Mouse (Mus musculus) heart, postnatal 0 days (tissue): ENCODE results near the gene Sgta. TPM values are rescaled to one million over a fixed set of nuclear protein-coding genes. Genes with fewer than 3 reads are reported as not detected.

Experiments
- ATAC-seq: fragments of 200-750 bp; cut with Nextera tagmentation; 2 replicates; pipeline ENCODE4 v1.8.0; 2017; ENCODE audit warnings: low read depth, moderate number of reproducible peaks, moderate library complexity; ENCODE audit not compliant: insufficient read depth
- DNase-seq: peaks from one replicate; pipeline ENCODE4 v3.0.0-alpha.2; 2016; ENCODE audit warnings: low spot score
- H3K27ac ChIP-seq: fragments of 300-500 bp; sonication (generic); 2 replicates; pipeline ENCODE4 v1.5.1; 2014; ENCODE audit warnings: low read depth, mild to moderate bottlenecking
- H3K27me3 ChIP-seq: fragments of 300-500 bp; sonication (generic); 2 replicates; pipeline ENCODE4 v1.6.1; 2014; ENCODE audit warnings: low read length, mixed read lengths; ENCODE audit not compliant: control insufficient read depth, insufficient read depth
- H3K36me3 ChIP-seq: fragments of 300-500 bp; sonication (generic); replicated peaks from 2 replicates; pipeline ENCODE4 v1.6.1; 2014; ENCODE audit warnings: low read length, mixed read lengths; ENCODE audit not compliant: control insufficient read depth, insufficient read depth
- H3K4me1 ChIP-seq: fragments of 300-500 bp; sonication (generic); 2 replicates; pipeline ENCODE4 v1.6.1; 2014; ENCODE audit warnings: antibody characterized with exemption; ENCODE audit not compliant: control insufficient read depth, insufficient read depth
- H3K4me2 ChIP-seq: fragments of 300-500 bp; sonication (generic); 2 replicates; pipeline ENCODE4 v1.6.1; 2014; ENCODE audit warnings: low read depth, mild to moderate bottlenecking, low read length, moderate library complexity
- H3K4me3 ChIP-seq: fragments of 300-500 bp; sonication (generic); 2 replicates; pipeline ENCODE4 v1.5.1; 2014; ENCODE audit warnings: low read depth, low read length
- H3K9ac ChIP-seq: fragments of 300-500 bp; sonication (generic); replicated peaks from 2 replicates; pipeline ENCODE4 v1.6.1; 2014; ENCODE audit warnings: low read depth, low read length, mixed read lengths
- H3K9me3 ChIP-seq: fragments of 300-500 bp; sonication (generic); replicated peaks from 2 replicates; pipeline ENCODE4 v1.6.1; 2016; ENCODE audit warnings: low read length; ENCODE audit not compliant: control insufficient read depth
- CTCF ChIP-seq: IDR thresholded peaks from 2 replicates; pipeline ENCODE4 v1.5.1; 2016; ENCODE audit warnings: antibody characterized with exemption, control low read depth, low read depth
- EP300 ChIP-seq: IDR thresholded peaks from 2 replicates; pipeline ENCODE4 v1.6.1; 2016; ENCODE audit warnings: antibody characterized with exemption, low read depth
- WGBS: fragments of 180-500 bp; shearing (Covaris S2); extraction: QIAGEN DNeasy Blood & Tissue Kit; methylation state at CpG from one replicate; pipeline ENCODE4 v1.1.7; 2014; 5-methylcytosine and 5-hydroxymethylcytosine counted together
- polyA plus RNA-seq: library from polyadenylated mRNA; unstranded; fragments of >200 nt; fragmentation: Nextera tagmentation; extraction: Ambion mirVana; gene quantifications from 2 replicates; pipeline ENCODE4 v1.2.1, GENCODE M21; 2015
- total RNA-seq: library from RNA; depleted of rRNA; stranded (reverse); fragments of >200 nt; gene quantifications from 2 replicates; pipeline ENCODE4 v1.2.3, GENCODE M21; 2014; ENCODE audit warnings: low replicate concordance

Sgta gene
- total and polyA plus RNA-seq, 2 experiments from 2014 or later, result 98.1 to 134 TPM

DNA sequence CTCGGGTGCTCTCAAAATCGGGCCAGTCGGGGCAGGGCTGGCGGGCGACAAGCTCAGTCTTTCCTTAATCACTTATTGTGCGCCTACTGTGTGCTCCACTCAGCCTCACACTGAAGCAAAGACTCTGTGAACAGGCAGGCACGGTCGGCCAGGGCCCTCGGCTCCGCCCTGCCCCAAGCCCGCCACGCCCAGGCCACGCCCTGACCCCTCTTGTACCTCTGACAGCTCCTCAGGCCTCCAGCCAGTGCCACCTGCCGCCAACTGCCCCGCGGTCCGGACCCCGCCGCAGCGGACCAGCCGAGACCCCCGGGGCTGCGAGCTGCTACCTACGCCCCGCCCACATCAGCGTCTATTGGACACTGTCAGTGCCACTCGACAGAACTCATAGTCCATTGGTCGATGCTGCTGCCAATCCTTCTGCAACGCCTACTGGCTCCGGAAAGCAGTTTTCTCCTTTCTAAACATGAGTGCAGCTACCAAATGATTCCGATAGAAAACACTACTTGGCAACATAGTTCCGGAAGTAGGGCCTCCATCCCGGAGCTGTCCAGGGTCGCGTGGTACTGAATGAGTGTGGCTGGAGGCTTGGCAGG lies 22.9 kb downstream of the Sgta start, which contains the start of gene Slc39a3:
Slc39a3 (minus strand) TSS at position 439 of the 593 bp plus-strand sequence.
- 1% methylated on average over 35 of the region's 35 CpGs for WGBS

DNA sequence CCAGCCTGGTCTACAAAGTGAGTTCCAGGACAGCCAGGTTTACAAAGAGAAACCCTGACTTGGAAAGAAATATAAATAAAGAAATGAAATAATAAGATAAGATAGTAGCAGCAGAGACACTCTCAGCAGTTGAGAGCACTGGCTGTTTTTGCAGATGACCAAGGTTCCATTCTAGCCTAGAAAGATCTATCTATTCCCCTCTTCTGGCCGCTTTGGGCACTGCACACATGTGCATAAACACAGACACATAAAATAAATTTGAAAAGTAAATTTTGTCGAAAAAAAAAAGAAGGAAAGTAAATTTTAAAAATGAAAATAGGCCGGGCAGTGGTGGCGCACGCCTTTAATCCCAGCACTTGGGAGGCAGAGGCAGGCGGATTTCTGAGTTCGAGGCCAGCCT lies 23.7 kb downstream of the Sgta start:
- ATAC-seq, result no peak
- no peaks in the 10 kb centered on the region for H3K4me1 ChIP-seq
- H3K36me3 ChIP-seq, result peaks cover 5% of the 10 kb centered on the region
- no peaks in the 10 kb centered on the region for H3K27me3 ChIP-seq
- TF ChIP-seq EP300, result no peak
- no peak for TF ChIP-seq CTCF
- no peak overlapping the region for H3K4me3 ChIP-seq
- DNase-seq, result no peak
- H3K4me2 ChIP-seq, result no peak overlapping the region
- H3K9me3 ChIP-seq, result no peaks in the 10 kb centered on the region
- no peak overlapping the region for H3K27ac ChIP-seq
- 72% methylated on average over 6 of the region's 7 CpGs for WGBS
- no peak overlapping the region for H3K9ac ChIP-seq

More for the DNA sequence above, 22.9 kb downstream of the Sgta start, which contains the start of gene Slc39a3:
- Histone ChIP-seq H3K9me3 (no peaks in the 10 kb centered on the region), H3K4me2 (peak within 1 kb of the TSS; percentile 61), H3K36me3 (no peaks in the 10 kb centered on the region), H3K4me3 (peak within 1 kb of the TSS; percentile 56), H3K27me3 (no peaks in the 10 kb centered on the region), H3K9ac (peak within 1 kb of the TSS; percentile 51), H3K27ac (peak within 1 kb of the TSS; percentile 15; the same call in 1 of the 2 replicates), H3K4me1 (no peaks in the 10 kb centered on the region)
- ATAC-seq (peak; percentile 99), DNase-seq (peak; percentile 97)
- no peak for TF ChIP-seq CTCF
- peak; percentile 86 for TF ChIP-seq EP300

DNA sequence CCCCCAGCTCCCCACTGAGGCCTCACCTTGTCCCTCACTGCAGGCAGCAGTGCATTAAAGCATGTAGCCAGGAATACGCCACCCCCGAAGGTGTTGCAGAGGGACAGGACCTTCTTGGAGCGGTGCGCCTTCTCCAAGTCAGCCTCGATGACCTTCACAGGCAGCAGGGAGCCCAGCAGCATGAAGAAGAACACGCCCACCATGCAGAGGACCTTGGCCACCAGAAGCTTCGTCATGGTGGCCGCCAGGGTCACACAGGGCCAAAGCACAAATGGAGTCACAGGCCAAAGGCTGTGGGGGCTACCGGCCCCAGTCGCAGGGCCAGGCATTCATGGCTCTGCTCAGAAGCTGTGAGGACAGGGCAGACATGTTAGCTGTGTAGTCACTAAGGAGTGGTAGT lies 26.4 kb downstream of the Sgta start:
- ATAC-seq (no peak), DNase-seq (no peak)
- TF ChIP-seq EP300 (no peak), CTCF (no peak)
- no peaks in the 10 kb centered on the region for H3K4me1 ChIP-seq
- no peak overlapping the region for H3K27ac ChIP-seq
- no peak overlapping the region for H3K4me2 ChIP-seq
- no peak overlapping the region for H3K9ac ChIP-seq
- 75% methylated on average over 10 of the region's 10 CpGs for WGBS
- H3K36me3 ChIP-seq, result peaks cover 17% of the 10 kb centered on the region
- no peaks in the 10 kb centered on the region for H3K9me3 ChIP-seq
- no peak overlapping the region for H3K4me3 ChIP-seq
- H3K27me3 ChIP-seq, result no peaks in the 10 kb centered on the region

DNA sequence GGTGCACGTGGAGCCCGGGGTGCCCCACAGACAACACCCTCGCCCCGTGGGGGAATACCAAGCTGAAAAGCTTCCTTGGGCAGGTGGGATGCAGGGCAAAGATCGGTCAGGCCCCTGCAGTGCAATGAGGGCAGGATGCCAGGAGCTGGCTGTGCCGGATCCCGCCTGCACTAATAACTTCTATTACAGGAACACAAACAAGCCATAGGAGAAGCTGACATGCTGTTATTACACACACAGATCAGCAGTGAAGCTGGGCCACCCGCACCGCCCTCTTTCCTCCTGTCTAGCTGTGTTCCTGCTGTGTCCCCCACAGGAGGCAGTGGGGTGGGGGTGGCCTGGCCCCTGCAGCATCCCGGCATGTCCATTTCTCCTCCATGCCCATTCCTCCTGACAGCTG lies 30.9 kb downstream of the Sgta start:
- H3K27ac ChIP-seq, result no peak overlapping the region
- H3K4me3 ChIP-seq, result no peak overlapping the region
- peaks cover 15% of the 10 kb centered on the region for H3K27me3 ChIP-seq
- no peak overlapping the region for H3K4me2 ChIP-seq
- no peaks in the 10 kb centered on the region for H3K9me3 ChIP-seq
- no peak for ATAC-seq
- peaks cover 17% of the 10 kb centered on the region for H3K36me3 ChIP-seq
- WGBS, result 65% methylated on average over 10 of the region's 10 CpGs
- H3K4me1 ChIP-seq, result no peaks in the 10 kb centered on the region
- DNase-seq, result no peak
- no peak overlapping the region for H3K9ac ChIP-seq
- TF ChIP-seq CTCF, result no peak
- no peak for TF ChIP-seq EP300

DNA sequence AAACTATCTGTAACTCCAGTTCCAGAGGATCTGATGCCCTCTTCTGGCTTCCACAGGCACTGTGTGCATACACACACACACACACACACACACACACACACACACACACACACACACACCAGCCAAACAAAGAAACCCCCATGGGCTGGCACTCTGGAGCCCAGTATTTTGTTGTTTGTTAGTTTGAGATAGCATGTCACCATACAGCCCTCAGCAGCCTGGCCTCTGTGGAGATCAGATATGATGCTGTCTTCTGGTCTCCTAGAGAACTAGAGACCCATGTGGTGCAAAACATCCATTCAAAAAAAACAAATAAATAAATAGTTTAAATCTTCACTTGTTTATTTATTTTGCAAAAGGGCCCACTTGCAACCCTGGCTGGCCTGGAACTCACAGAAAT lies 31.8 kb downstream of the Sgta start:
- Histone ChIP-seq H3K36me3 (peaks cover 17% of the 10 kb centered on the region), H3K4me3 (no peak overlapping the region), H3K27me3 (peaks cover 23% of the 10 kb centered on the region), H3K9ac (no peak overlapping the region), H3K9me3 (no peaks in the 10 kb centered on the region), H3K4me1 (no peaks in the 10 kb centered on the region), H3K27ac (no peak overlapping the region), H3K4me2 (no peak overlapping the region)
- TF ChIP-seq EP300 (no peak), CTCF (no peak)
- DNase-seq (no peak), ATAC-seq (no peak)

DNA sequence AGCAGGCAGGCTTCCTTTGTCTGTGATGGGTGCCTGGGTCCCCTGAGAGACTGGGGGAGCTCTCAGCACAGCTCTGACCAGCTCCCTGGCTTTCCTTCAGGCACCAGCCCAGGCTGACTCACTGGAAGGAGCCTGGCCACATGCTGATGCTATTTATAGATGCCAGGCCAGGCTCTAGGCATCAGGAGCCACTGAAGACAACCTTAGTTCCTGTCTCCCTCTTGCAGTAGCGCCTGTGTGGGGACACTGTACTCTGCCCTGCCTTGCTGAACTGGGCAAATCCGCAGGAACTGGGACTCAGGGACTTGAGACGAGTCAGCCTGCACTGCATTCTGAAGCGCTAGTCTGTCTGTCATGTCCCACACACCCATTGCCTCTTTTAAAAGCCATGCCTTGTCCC lies 32.6 kb downstream of the Sgta start:
- no peak overlapping the region for H3K4me2 ChIP-seq
- no peak overlapping the region for H3K9ac ChIP-seq
- H3K27ac ChIP-seq, result 0 out of 2 replicates have a peak overlapping the region, but pooled peaks have one; percentile 17
- no peaks in the 10 kb centered on the region for H3K9me3 ChIP-seq
- H3K4me1 ChIP-seq, result no peaks in the 10 kb centered on the region
- TF ChIP-seq EP300 (no peak), CTCF (no peak)
- peak; percentile 23 for DNase-seq
- 28% methylated on average over 4 of the region's 4 CpGs for WGBS
- H3K36me3 ChIP-seq, result peaks cover 17% of the 10 kb centered on the region
- H3K4me3 ChIP-seq, result no peak overlapping the region
- H3K27me3 ChIP-seq, result peaks cover 29% of the 10 kb centered on the region
- ATAC-seq, result peak; percentile 59; the same call in 1 of the 2 replicates
